Mouse (Mus musculus): ENCODE results near the gene Trpm2. TPM values are rescaled to one million over a fixed set of nuclear protein-coding genes. Genes with fewer than 3 reads are reported as not detected.
A peak's percentile ranks its signal among the peaks of the same experiment; 100 is the strongest.

Trpm2 gene
- total and polyA plus RNA-seq, 3 experiments, result 0.16 to 0.34 TPM; not detected in 1

DNA sequence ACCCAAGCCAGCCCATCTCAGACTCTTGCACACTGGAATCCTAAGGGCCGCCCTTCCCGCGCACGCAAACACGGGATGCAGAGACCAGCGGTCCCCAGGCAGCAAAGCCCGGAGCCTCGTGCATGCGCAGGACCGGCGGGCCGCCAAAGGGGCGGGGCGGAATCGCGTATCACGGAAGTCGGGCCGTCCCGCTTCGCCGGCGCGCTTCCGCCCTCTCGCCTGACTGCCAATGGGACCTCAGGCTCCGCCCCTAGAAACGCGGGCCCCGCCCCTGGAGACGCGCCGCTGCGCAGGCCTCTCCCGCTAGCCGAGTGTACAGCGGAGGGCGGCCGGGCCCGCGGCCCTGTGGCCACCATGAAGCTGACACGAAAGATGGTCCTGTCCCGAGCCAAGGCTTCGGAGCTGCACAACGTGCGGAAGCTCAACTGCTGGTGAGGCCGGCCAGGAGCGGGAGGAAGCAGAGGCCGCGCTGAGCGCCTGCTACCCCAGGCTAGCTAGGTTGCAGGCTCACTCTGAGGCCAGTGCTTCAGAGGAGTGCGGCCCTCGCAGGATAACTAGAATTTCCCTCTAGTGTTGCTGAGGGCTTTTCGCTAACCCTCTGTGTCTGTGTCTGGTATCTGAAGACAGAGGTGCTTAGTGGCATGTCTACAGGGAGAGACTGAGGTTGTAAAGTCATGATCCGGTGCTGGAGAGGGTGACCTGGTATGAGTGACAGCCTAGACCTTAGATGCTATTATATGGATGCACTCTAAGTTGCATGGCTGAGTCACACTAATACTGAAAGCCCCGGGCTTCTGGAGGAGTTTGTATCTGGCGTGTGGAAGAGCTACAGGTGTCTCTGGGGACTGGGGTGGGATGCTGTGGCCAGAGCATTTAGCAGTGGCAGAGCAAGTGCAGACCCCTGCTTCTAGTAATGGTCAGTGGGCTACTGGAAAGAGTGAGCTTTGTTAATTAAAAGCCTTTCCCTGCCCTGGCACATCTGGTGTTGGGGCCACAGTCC, 8.3 kb upstream of the Trpm2 start, which contains the start of gene 1810043G02Rik:
1810043G02Rik (plus strand) TSS at position 174 of the 1,000 bp plus-strand sequence.
- in situ Hi-C loops (cut with MboI; ENCODE audit: low pct_ligation_motif_present, low pct_unique_long_range_greater_than_20kb, low sequenced_read_pairs) (no loop called here), dilution Hi-C loops (cut with MboI; ENCODE audit: extremely low pct_ligation_motif_present, extremely low pct_unique_long_range_greater_than_20kb, low sequenced_read_pairs) (no loop called here)
- H3K4me1 ChIP-seq (ENCODE audit: control insufficient read depth in 1 of 2, insufficient read depth in 2 of 2), result peaks cover 4 to 13% of the 10 kb centered on the region in 2 experiments; a peak in 2 of 4 replicates
- DNase-seq (ENCODE audit: extremely low read depth), result peak; percentile 94
- H3K79me2 ChIP-seq (replicated peaks; ENCODE audit: control insufficient read depth, extremely low read depth, insufficient read depth, poor library complexity, severe bottlenecking), result no peaks in the 10 kb centered on the region
- no peak for TF ChIP-seq CTCF (conservative IDR thresholded peaks at IDR 0.05 in 1 of 2, IDR thresholded peaks at IDR 0.05 in 1 of 2; ENCODE audit: low read depth in 2 of 2, low read length in 2 of 2)
- TF ChIP-seq UBTF (IDR thresholded peaks at IDR 0.05; ENCODE audit: low read depth, low read length), result no peak
- peak; percentile 68; the same call in 1 of the 2 replicates for TF ChIP-seq TCF12 (IDR thresholded peaks at IDR 0.05; ENCODE audit: low read depth, low read length)
- TF ChIP-seq MAZ (IDR thresholded peaks at IDR 0.05; ENCODE audit: low read depth, low read length), result no peak
- peak; percentile 91 for TF ChIP-seq MXI1 (IDR thresholded peaks at IDR 0.05; ENCODE audit: low read depth, low read length)
- TF ChIP-seq ELF1 (IDR thresholded peaks at IDR 0.05; ENCODE audit: low read depth, low read length), result peak; percentile 100
- TF ChIP-seq NRF1 (IDR thresholded peaks at IDR 0.05; ENCODE audit: low read depth, low read length), result peak; percentile 96
- TF ChIP-seq MAFK (IDR thresholded peaks at IDR 0.05; ENCODE audit: insufficient replicate concordance, low read length), result no peak
- TF ChIP-seq NELFE (IDR thresholded peaks at IDR 0.05; ENCODE audit: low read depth, low read length), result peak; percentile 84
- no peak for TF ChIP-seq POLR2AphosphoS2 (IDR thresholded peaks at IDR 0.05; ENCODE audit: low read depth, low read length)
- peak; percentile 91 for TF ChIP-seq POLR2A (IDR thresholded peaks at IDR 0.05; ENCODE audit: low read depth, low read length)
- TF ChIP-seq MAX (IDR thresholded peaks at IDR 0.05; ENCODE audit: low read length), result 0 out of 2 replicates have a peak, but pooled peaks have one; percentile 66
- TF ChIP-seq HCFC1 (IDR thresholded peaks at IDR 0.05; ENCODE audit: low read depth, low read length), result peak; percentile 85
- peak within 1 kb of the TSS; percentile 61 to 80 (median 62) for H3K4me3 ChIP-seq (replicated peaks in 1 of 3; ENCODE audit: low read depth in 2 of 3, low read length in 2 of 3, poor library complexity in 1 of 3)
- H3K27ac ChIP-seq (ENCODE audit: insufficient read depth, low read depth), result no peak within 1 kb of the TSS
- H3K9ac ChIP-seq (ENCODE audit: insufficient read depth, low read depth), result peak within 1 kb of the TSS; percentile 63
- peaks cover 35% of the 10 kb centered on the region for H3K27me3 ChIP-seq (replicated peaks)
- peak within 1 kb of the TSS; percentile 79 for H3K4me2 ChIP-seq (ENCODE audit: insufficient read depth, low read depth, poor library complexity, severe bottlenecking)
- H3K9me3 ChIP-seq (replicated peaks; ENCODE audit: low read length), result no peaks in the 10 kb centered on the region
- H3K36me3 ChIP-seq (replicated peaks in 1 of 2; ENCODE audit: control insufficient read depth in 1 of 2, insufficient read depth in 1 of 2, low read length in 1 of 2), result peaks cover 0 to 17% of the 10 kb centered on the region in 2 experiments

DNA sequence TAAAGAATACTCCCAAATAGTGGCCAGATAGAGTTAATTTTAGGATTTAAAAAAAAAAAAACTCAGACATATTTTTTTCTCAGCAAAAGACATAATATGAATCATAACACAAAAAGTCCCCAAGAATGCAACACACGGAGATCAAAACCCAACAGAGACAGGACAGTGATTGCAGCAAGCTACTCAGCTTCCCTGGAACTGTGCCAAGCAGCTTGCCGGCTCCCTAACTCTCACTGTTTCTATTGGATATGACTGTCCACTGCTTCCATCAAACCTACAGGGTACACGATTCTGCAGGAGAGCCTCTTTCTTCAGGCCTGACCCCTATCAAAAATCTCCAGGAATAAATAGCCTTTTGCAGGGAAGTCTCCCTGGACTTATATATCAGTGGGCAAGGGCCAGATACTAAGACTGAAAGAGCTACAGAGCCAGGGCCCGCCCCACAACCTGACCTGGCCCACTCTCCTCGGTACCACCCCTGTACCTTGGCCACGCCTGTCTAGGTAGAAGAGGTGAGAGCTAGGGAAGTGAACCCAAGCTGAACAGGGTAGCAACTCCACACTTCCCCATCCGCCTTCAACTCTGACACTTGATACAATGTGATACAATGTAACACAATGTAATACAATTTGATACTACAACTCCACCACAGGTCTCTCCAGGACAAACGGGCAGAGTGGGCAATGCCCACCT, 6.2 kb upstream of the Trpm2 start:
- dilution Hi-C loops (cut with MboI; ENCODE audit: extremely low pct_ligation_motif_present, extremely low pct_unique_long_range_greater_than_20kb, low sequenced_read_pairs), result no loop called here
- Histone ChIP-seq H3K4me2 (ENCODE audit: insufficient read depth, low read depth, poor library complexity, severe bottlenecking) (no peak overlapping the region), H3K27me3 (replicated peaks) (peaks cover 41% of the 10 kb centered on the region), H3K27ac (ENCODE audit: insufficient read depth, low read depth) (no peak overlapping the region), H3K4me3 (replicated peaks in 1 of 3; ENCODE audit: low read depth in 2 of 3, low read length in 2 of 3, poor library complexity in 1 of 3) (no peak overlapping the region), H3K36me3 (replicated peaks in 1 of 2; ENCODE audit: control insufficient read depth in 1 of 2, insufficient read depth in 1 of 2, low read length in 1 of 2) (peaks cover 0 to 4% of the 10 kb centered on the region in 2 experiments), H3K4me1 (ENCODE audit: control insufficient read depth in 1 of 2, insufficient read depth in 2 of 2) (peaks cover 4 to 13% of the 10 kb centered on the region in 2 experiments; a peak in 2 of 4 replicates), H3K9ac (ENCODE audit: insufficient read depth, low read depth) (no peak overlapping the region), H3K9me3 (replicated peaks; ENCODE audit: low read length) (peaks cover 7% of the 10 kb centered on the region), H3K79me2 (replicated peaks; ENCODE audit: control insufficient read depth, extremely low read depth, insufficient read depth, poor library complexity, severe bottlenecking) (no peaks in the 10 kb centered on the region)
- in situ Hi-C loops (cut with MboI; ENCODE audit: low pct_ligation_motif_present, low pct_unique_long_range_greater_than_20kb, low sequenced_read_pairs), result no loop called here
- no peak for DNase-seq (ENCODE audit: extremely low read depth)
- TF ChIP-seq SMC3 (IDR thresholded peaks at IDR 0.05; ENCODE audit: low read depth, low read length) (no peak), JUND (conservative IDR thresholded peaks at IDR 0.05; ENCODE audit: low read depth, low read length) (no peak), E2F4 (IDR thresholded peaks at IDR 0.05; ENCODE audit: insufficient replicate concordance, low read depth, low read length) (no peak), ZKSCAN1 (IDR thresholded peaks at IDR 0.05; ENCODE audit: borderline replicate concordance, low read depth, low read length) (no peak), UBTF (IDR thresholded peaks at IDR 0.05; ENCODE audit: low read depth, low read length) (no peak), NRF1 (IDR thresholded peaks at IDR 0.05; ENCODE audit: low read depth, low read length) (no peak), RAD21 (IDR thresholded peaks at IDR 0.05; ENCODE audit: low read depth, low read length) (no peak), TBP (conservative IDR thresholded peaks at IDR 0.05; ENCODE audit: low read depth, low read length) (no peak), POLR2A (IDR thresholded peaks at IDR 0.05; ENCODE audit: low read depth, low read length) (no peak), BHLHE40 (IDR thresholded peaks at IDR 0.05; ENCODE audit: low read depth, low read length) (no peak), ZMIZ1 (IDR thresholded peaks at IDR 0.05; ENCODE audit: low read depth, low read length) (no peak), ZNF384 (IDR thresholded peaks at IDR 0.05; ENCODE audit: low read depth, low read length) (no peak), SIN3A (IDR thresholded peaks at IDR 0.05; ENCODE audit: low read length) (no peak)

Measured in CH12.LX (cell line).